Mouse (Mus musculus): ENCODE measurements around the gene Tecr. TPM values are rescaled to one million over a fixed set of nuclear protein-coding genes. Genes with fewer than 3 reads are reported as not detected.

Tecr gene
- polyA plus RNA-seq, 1 experiment = 310 TPM

- TF ChIP-seq POLR2A (IDR thresholded peaks at IDR 0.05; ENCODE audit: insufficient read depth, low read length) (no peak), EP300 (IDR thresholded peaks at IDR 0.05; ENCODE audit: insufficient read depth, low read depth, low read length) (no peak), CTCF (IDR thresholded peaks at IDR 0.05; ENCODE audit: low read depth, low read length) (no peak)
- Histone ChIP-seq H3K4me1 (ENCODE audit: control insufficient read depth, insufficient read depth, low read length) (peaks cover 1% of the 10 kb centered on the region), H3K4me3 (ENCODE audit: low read depth, low read length) (no peak overlapping the region), H3K9ac (ENCODE audit: low read depth, poor library complexity, severe bottlenecking) (no peak overlapping the region), H3K27me3 (ENCODE audit: control insufficient read depth, insufficient read depth, low read length, poor library complexity, severe bottlenecking) (no peaks in the 10 kb centered on the region), H3K27ac (ENCODE audit: insufficient read depth, low read length) (no peak overlapping the region), H3K9me3 (replicated peaks; ENCODE audit: control insufficient read depth, insufficient read depth, low read length, poor library complexity, severe bottlenecking) (no peaks in the 10 kb centered on the region), H3K36me3 (ENCODE audit: control insufficient read depth, insufficient read depth, low read length, poor library complexity, severe bottlenecking) (peaks cover 8% of the 10 kb centered on the region)
Measured at GRCm38 (mm10) chr8:83590488-83591023, 17.2 kb downstream of the Tecr start.

- Histone ChIP-seq H3K27ac (ENCODE audit: insufficient read depth, low read length) (no peak overlapping the region), H3K9ac (ENCODE audit: low read depth, poor library complexity, severe bottlenecking) (no peak overlapping the region), H3K4me1 (ENCODE audit: control insufficient read depth, insufficient read depth, low read length) (peaks cover 1% of the 10 kb centered on the region), H3K36me3 (ENCODE audit: control insufficient read depth, insufficient read depth, low read length, poor library complexity, severe bottlenecking) (peaks cover 13% of the 10 kb centered on the region), H3K9me3 (replicated peaks; ENCODE audit: control insufficient read depth, insufficient read depth, low read length, poor library complexity, severe bottlenecking) (no peaks in the 10 kb centered on the region), H3K27me3 (ENCODE audit: control insufficient read depth, insufficient read depth, low read length, poor library complexity, severe bottlenecking) (no peaks in the 10 kb centered on the region), H3K4me3 (ENCODE audit: low read depth, low read length) (no peak overlapping the region)
- TF ChIP-seq EP300 (IDR thresholded peaks at IDR 0.05; ENCODE audit: insufficient read depth, low read depth, low read length) (no peak), CTCF (IDR thresholded peaks at IDR 0.05; ENCODE audit: low read depth, low read length) (no peak), POLR2A (IDR thresholded peaks at IDR 0.05; ENCODE audit: insufficient read depth, low read length) (no peak)
Measured at GRCm38 (mm10) chr8:83588886-83589285, 18.9 kb downstream of the Tecr start.

DNA sequence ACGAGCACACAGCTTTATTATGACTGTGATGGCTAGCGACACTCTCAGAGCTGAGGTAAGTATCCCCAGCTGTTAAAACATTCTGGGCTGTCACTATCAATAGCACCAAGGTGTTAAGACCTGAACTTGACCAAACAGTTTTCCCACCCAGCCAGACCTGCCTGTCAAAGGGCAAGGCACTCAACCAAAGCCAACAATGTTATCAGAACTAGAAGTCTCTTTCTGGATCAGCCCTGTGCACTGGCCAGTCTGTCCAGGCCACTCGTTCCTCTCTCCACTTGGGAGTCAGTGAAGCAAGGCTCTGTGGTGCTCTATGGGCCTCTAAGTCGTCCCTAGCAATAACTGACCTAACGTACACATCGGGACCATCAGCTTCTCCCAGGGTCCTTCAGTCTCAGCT lies 20.1 kb downstream of the Tecr start:
- Histone ChIP-seq H3K9ac (ENCODE audit: low read depth, poor library complexity, severe bottlenecking) (no peak overlapping the region), H3K9me3 (replicated peaks; ENCODE audit: control insufficient read depth, insufficient read depth, low read length, poor library complexity, severe bottlenecking) (no peaks in the 10 kb centered on the region), H3K36me3 (ENCODE audit: control insufficient read depth, insufficient read depth, low read length, poor library complexity, severe bottlenecking) (peaks cover 13% of the 10 kb centered on the region), H3K4me1 (ENCODE audit: control insufficient read depth, insufficient read depth, low read length) (peaks cover 1% of the 10 kb centered on the region), H3K27ac (ENCODE audit: insufficient read depth, low read length) (no peak overlapping the region), H3K27me3 (ENCODE audit: control insufficient read depth, insufficient read depth, low read length, poor library complexity, severe bottlenecking) (no peaks in the 10 kb centered on the region), H3K4me3 (ENCODE audit: low read depth, low read length) (no peak overlapping the region)
- TF ChIP-seq EP300 (IDR thresholded peaks at IDR 0.05; ENCODE audit: insufficient read depth, low read depth, low read length) (no peak), CTCF (IDR thresholded peaks at IDR 0.05; ENCODE audit: low read depth, low read length) (no peak), POLR2A (IDR thresholded peaks at IDR 0.05; ENCODE audit: insufficient read depth, low read length) (no peak)

DNA sequence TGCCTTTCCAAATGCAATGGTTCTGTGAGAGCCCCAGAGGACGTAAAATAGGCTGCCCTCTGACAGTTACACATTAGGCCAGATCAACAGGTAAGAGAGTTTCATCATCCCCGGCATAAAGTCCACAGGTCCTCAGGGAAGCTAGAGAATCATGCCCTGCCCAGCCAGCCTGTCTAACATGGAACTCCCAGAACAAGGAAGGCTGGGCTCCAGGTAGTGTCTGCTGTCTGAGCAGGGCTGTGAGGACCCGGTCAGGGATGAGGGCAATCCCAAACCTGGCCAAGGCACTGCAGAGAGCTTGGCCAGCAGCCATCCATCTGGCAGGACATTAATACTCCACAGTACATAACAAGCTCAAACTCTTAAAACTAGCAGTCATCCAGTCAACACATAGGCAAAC lies 22.4 kb downstream of the Tecr start:
- Histone ChIP-seq H3K4me1 (ENCODE audit: control insufficient read depth, insufficient read depth, low read length) (peaks cover 3% of the 10 kb centered on the region), H3K9me3 (replicated peaks; ENCODE audit: control insufficient read depth, insufficient read depth, low read length, poor library complexity, severe bottlenecking) (no peaks in the 10 kb centered on the region), H3K9ac (ENCODE audit: low read depth, poor library complexity, severe bottlenecking) (no peak overlapping the region), H3K27ac (ENCODE audit: insufficient read depth, low read length) (no peak overlapping the region), H3K4me3 (ENCODE audit: low read depth, low read length) (no peak overlapping the region), H3K36me3 (ENCODE audit: control insufficient read depth, insufficient read depth, low read length, poor library complexity, severe bottlenecking) (peaks cover 8% of the 10 kb centered on the region; the same call in 1 of the 2 replicates), H3K27me3 (ENCODE audit: control insufficient read depth, insufficient read depth, low read length, poor library complexity, severe bottlenecking) (no peaks in the 10 kb centered on the region)
- no peak for TF ChIP-seq EP300 (IDR thresholded peaks at IDR 0.05; ENCODE audit: insufficient read depth, low read depth, low read length)
- no peak for TF ChIP-seq CTCF (IDR thresholded peaks at IDR 0.05; ENCODE audit: low read depth, low read length)
- TF ChIP-seq POLR2A (IDR thresholded peaks at IDR 0.05; ENCODE audit: insufficient read depth, low read length) = no peak

- peaks cover 7% of the 10 kb centered on the region; the same call in 1 of the 2 replicates for H3K36me3 ChIP-seq (ENCODE audit: control insufficient read depth, insufficient read depth, low read length, poor library complexity, severe bottlenecking)
Measured at GRCm38 (mm10) chr8:83584771-83585170, 23.0 kb downstream of the Tecr start.

GRCm38 (mm10) chr8:83583236-83583635 lies 24.5 kb downstream of the Tecr start:
- Histone ChIP-seq H3K4me1 (ENCODE audit: control insufficient read depth, insufficient read depth, low read length) (peaks cover 9% of the 10 kb centered on the region), H3K27me3 (ENCODE audit: control insufficient read depth, insufficient read depth, low read length, poor library complexity, severe bottlenecking) (no peaks in the 10 kb centered on the region), H3K27ac (ENCODE audit: insufficient read depth, low read length) (no peak overlapping the region), H3K36me3 (ENCODE audit: control insufficient read depth, insufficient read depth, low read length, poor library complexity, severe bottlenecking) (peaks cover 4% of the 10 kb centered on the region; the same call in 1 of the 2 replicates), H3K9me3 (replicated peaks; ENCODE audit: control insufficient read depth, insufficient read depth, low read length, poor library complexity, severe bottlenecking) (no peaks in the 10 kb centered on the region), H3K9ac (ENCODE audit: low read depth, poor library complexity, severe bottlenecking) (no peak overlapping the region), H3K4me3 (ENCODE audit: low read depth, low read length) (no peak overlapping the region)
- no peak for TF ChIP-seq CTCF (IDR thresholded peaks at IDR 0.05; ENCODE audit: low read depth, low read length)
- no peak for TF ChIP-seq POLR2A (IDR thresholded peaks at IDR 0.05; ENCODE audit: insufficient read depth, low read length)

More at GRCm38 (mm10) chr8:83584771-83585170, 23.0 kb downstream of the Tecr start:
- Histone ChIP-seq H3K9me3 (replicated peaks; ENCODE audit: control insufficient read depth, insufficient read depth, low read length, poor library complexity, severe bottlenecking) (no peaks in the 10 kb centered on the region), H3K4me1 (ENCODE audit: control insufficient read depth, insufficient read depth, low read length) (peaks cover 4% of the 10 kb centered on the region), H3K9ac (ENCODE audit: low read depth, poor library complexity, severe bottlenecking) (no peak overlapping the region), H3K27me3 (ENCODE audit: control insufficient read depth, insufficient read depth, low read length, poor library complexity, severe bottlenecking) (no peaks in the 10 kb centered on the region), H3K4me3 (ENCODE audit: low read depth, low read length) (no peak overlapping the region), H3K27ac (ENCODE audit: insufficient read depth, low read length) (no peak overlapping the region)
- TF ChIP-seq CTCF (IDR thresholded peaks at IDR 0.05; ENCODE audit: low read depth, low read length) (no peak), EP300 (IDR thresholded peaks at IDR 0.05; ENCODE audit: insufficient read depth, low read depth, low read length) (no peak), POLR2A (IDR thresholded peaks at IDR 0.05; ENCODE audit: insufficient read depth, low read length) (no peak)

All from ES-Bruce4 (cell line).